Mouse (Mus musculus) lung, postnatal 4 days (tissue): ENCODE data around the gene Zfp110.

ENCODE experiments used
- DNase-seq, 2 experiments: peaks; one replicate each; pipeline ENCODE4 v3.0.0; 2021

Gene Zfp110

DNA sequence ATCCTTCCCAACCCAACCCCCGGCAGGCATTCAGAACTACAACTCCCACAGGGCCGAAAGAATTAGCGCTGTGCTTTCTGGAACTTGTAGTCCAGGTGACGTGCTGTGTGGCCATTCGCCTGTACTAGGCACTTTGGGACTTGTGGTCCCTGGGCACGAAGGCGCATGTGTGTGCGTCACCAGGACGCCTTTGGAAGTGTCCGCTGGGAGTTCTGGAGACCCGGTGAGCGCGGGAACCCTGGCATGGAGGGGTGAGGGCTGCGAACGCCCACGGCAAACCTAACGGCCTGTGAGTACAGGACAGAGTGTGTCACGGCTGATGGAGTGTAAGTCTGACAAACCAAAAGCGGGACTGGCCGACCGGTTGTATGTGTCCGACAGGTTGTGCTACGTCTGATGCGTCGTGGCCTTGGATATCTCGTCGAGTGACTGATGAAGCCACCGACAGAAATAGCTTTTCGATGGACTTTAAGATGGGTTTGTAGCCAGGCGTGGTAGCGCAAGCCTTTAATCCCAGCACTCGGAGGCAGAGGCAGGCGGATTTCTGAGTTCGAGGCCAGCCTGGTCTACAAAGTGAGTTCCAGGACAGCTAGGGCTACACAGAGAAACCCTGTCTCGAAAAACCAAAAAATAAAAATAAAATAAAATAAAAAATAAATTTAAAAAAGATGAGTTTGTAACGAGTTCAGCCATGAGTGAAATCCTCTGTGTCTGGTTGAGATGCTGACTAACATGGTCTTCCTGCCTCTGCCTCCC, 63.3 kb downstream of the Zfp110 start, which contains the start of gene Zscan22:
Gene Zscan22, plus strand, starts transcription at position 161 of the 756 bp plus-strand sequence.
- DNase-seq = peak; percentile 91 to 93
